Mouse (Mus musculus) kidney, embryonic 14.5 days (tissue): ENCODE measurements at regions not wholly inside any gene's neighbourhood (a gene's known extent, or its start where the extent isn't known, plus 50 kb on each side); places are given as distances from the start of the nearest gene placed in this dataset.
"Not testable (repeated sequence)": the region's sequence is repeated elsewhere in the genome, so short reads cannot be mapped to it uniquely, and the experiment has no call there.

Experiments
- ATAC-seq: fragments of 200-750 bp; cut with Nextera tagmentation; 2 replicates; pipeline ENCODE4 v1.8.0; 2017; ENCODE audit warnings: moderate number of reproducible peaks, mild to moderate bottlenecking, moderate TSS enrichment, moderate library complexity; ENCODE audit not compliant: low FRiP score, low TSS enrichment
- H3K27ac ChIP-seq: fragments of 300-500 bp; sonication (generic); 2 replicates; pipeline ENCODE4 v1.5.1; 2014; ENCODE audit warnings: low read depth, mild to moderate bottlenecking, low read length, moderate library complexity, mixed read lengths
- H3K27me3 ChIP-seq: fragments of 300-500 bp; sonication (generic); 2 replicates; pipeline ENCODE4 v1.6.1; 2014; ENCODE audit warnings: mild to moderate bottlenecking, low read length; ENCODE audit not compliant: control insufficient read depth, insufficient read depth
- H3K36me3 ChIP-seq: fragments of 300-500 bp; sonication (generic); 2 replicates; pipeline ENCODE4 v1.6.1; 2014; ENCODE audit warnings: low read length, mixed read lengths; ENCODE audit not compliant: control insufficient read depth, insufficient read depth
- H3K4me1 ChIP-seq: fragments of 300-500 bp; sonication (generic); 2 replicates; pipeline ENCODE4 v1.6.1; 2014; ENCODE audit warnings: low read length, mixed read lengths; ENCODE audit not compliant: control insufficient read depth, insufficient read depth
- H3K4me2 ChIP-seq: fragments of 300-500 bp; sonication (generic); replicated peaks from 2 replicates; pipeline ENCODE4 v1.6.1; 2014; ENCODE audit warnings: low read depth, mild to moderate bottlenecking, low read length
- H3K4me3 ChIP-seq: fragments of 300-500 bp; sonication (generic); 2 replicates; pipeline ENCODE4 v1.5.1; 2014; ENCODE audit warnings: mild to moderate bottlenecking, low read length
- H3K9ac ChIP-seq: fragments of 300-500 bp; sonication (generic); 2 replicates; pipeline ENCODE4 v1.6.1; 2014; ENCODE audit warnings: low read depth, mild to moderate bottlenecking, low read length, moderate library complexity
- H3K9me3 ChIP-seq: fragments of 300-500 bp; sonication (generic); 2 replicates; pipeline ENCODE4 v1.6.1; 2016; ENCODE audit warnings: low read length; ENCODE audit not compliant: control insufficient read depth
- WGBS: fragments of 180-500 bp; shearing (Covaris S2); extraction: QIAGEN DNeasy Blood & Tissue Kit; methylation state at CpG from one replicate; pipeline ENCODE4 v1.1.7; 2014; 5-methylcytosine and 5-hydroxymethylcytosine counted together

DNA sequence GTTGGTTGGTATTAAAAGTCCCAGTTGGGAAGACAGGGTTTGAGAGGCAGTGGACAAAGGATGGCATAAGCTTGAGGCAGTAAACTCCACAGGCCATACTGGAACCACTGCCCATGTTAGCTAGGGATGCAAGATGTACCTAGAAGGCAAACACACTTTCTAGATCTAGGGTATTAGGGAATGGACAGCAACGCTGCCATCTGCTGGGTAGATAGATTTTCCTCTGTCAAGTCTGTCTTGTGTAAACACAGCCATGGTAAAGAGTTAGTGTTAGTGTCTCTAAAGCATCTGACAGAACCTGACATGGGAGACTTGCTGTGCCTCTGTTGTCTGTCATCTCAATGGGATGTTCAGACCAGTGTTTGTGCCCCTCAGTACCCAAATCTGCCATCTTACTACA, 573.5 kb upstream of the Adamts5 start:
- H3K9ac ChIP-seq: no peak overlapping the region
- no peaks in the 10 kb centered on the region for H3K9me3 ChIP-seq
- H3K27me3 ChIP-seq: no peaks in the 10 kb centered on the region
- H3K4me3 ChIP-seq: no peak overlapping the region
- no peak overlapping the region for H3K4me2 ChIP-seq
- no peaks in the 10 kb centered on the region for H3K4me1 ChIP-seq
- no peak overlapping the region for H3K27ac ChIP-seq
- ATAC-seq: no peak
- H3K36me3 ChIP-seq: no peaks in the 10 kb centered on the region
- 52% methylated on average over 1 of the region's 1 CpGs for WGBS

GRCm38 (mm10) chr16:86473059-86473740, 571.6 kb upstream of the Adamts5 start:
- Histone ChIP-seq H3K4me1 (no peaks in the 10 kb centered on the region), H3K4me2 (no peak overlapping the region), H3K9me3 (no peaks in the 10 kb centered on the region), H3K9ac (no peak overlapping the region), H3K27me3 (no peaks in the 10 kb centered on the region), H3K36me3 (no peaks in the 10 kb centered on the region), H3K4me3 (no peak overlapping the region), H3K27ac (no peak overlapping the region)
- WGBS: 59% methylated on average over 4 of the region's 4 CpGs
- no peak for ATAC-seq

DNA sequence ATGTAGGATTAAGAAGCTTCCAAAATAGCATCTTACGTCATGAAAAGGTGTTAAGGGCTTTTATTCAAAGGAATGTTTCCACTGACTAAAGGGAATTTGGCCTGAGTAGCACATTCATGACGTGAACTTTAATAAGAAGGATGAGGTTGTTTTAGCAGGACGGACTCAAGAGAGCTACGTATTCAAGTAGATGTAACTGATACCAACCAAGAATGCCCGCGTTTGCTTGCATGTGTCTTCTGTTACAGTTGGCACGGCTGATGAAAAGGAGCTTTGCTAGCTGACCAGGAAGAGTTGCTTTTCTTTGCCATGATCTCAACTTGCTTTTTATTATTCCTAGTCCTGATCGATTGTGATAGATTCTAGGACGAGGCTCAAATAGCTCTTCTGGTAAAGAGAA, 559.4 kb upstream of the Adamts5 start:
- no peak overlapping the region for H3K9ac ChIP-seq
- H3K4me2 ChIP-seq: no peak overlapping the region
- ATAC-seq: no peak
- no peak overlapping the region for H3K27ac ChIP-seq
- H3K9me3 ChIP-seq: no peaks in the 10 kb centered on the region
- no peaks in the 10 kb centered on the region for H3K36me3 ChIP-seq
- peaks cover 3% of the 10 kb centered on the region; the same call in 1 of the 2 replicates for H3K4me1 ChIP-seq
- H3K27me3 ChIP-seq: no peaks in the 10 kb centered on the region
- 61% methylated on average over 9 of the region's 9 CpGs for WGBS
- H3K4me3 ChIP-seq: no peak overlapping the region

- H3K4me3 ChIP-seq: no peak overlapping the region
- 64% methylated on average over 3 of the region's 3 CpGs for WGBS
- no peak overlapping the region for H3K27ac ChIP-seq
- H3K9ac ChIP-seq: no peak overlapping the region
- no peak overlapping the region for H3K4me2 ChIP-seq
- H3K9me3 ChIP-seq: no peaks in the 10 kb centered on the region
- ATAC-seq: peak; percentile 75; the same call in 1 of the 2 replicates
- peaks cover 3% of the 10 kb centered on the region; the same call in 1 of the 2 replicates for H3K4me1 ChIP-seq
- no peaks in the 10 kb centered on the region for H3K27me3 ChIP-seq
- no peaks in the 10 kb centered on the region for H3K36me3 ChIP-seq
Observed at GRCm38 (mm10) chr16:86456649-86457048, 555.0 kb upstream of the Adamts5 start.

GRCm38 (mm10) chr16:86454810-86455209, 553.2 kb upstream of the Adamts5 start:
- H3K4me1 ChIP-seq: peaks cover 3% of the 10 kb centered on the region; the same call in 1 of the 2 replicates
- no peaks in the 10 kb centered on the region for H3K36me3 ChIP-seq
- no peak overlapping the region for H3K27ac ChIP-seq
- H3K9me3 ChIP-seq: no peaks in the 10 kb centered on the region
- 70% methylated on average over 3 of the region's 3 CpGs for WGBS
- no peak overlapping the region for H3K4me3 ChIP-seq
- ATAC-seq: no peak
- no peaks in the 10 kb centered on the region for H3K27me3 ChIP-seq
- H3K9ac ChIP-seq: no peak overlapping the region
- no peak overlapping the region for H3K4me2 ChIP-seq

GRCm38 (mm10) chr16:86454031-86454430, 552.4 kb upstream of the Adamts5 start:
- Histone ChIP-seq H3K9me3 (no peaks in the 10 kb centered on the region), H3K27ac (no peak overlapping the region), H3K4me1 (peaks cover 3% of the 10 kb centered on the region; the same call in 1 of the 2 replicates), H3K9ac (no peak overlapping the region), H3K36me3 (no peaks in the 10 kb centered on the region), H3K4me2 (no peak overlapping the region), H3K4me3 (no peak overlapping the region), H3K27me3 (no peaks in the 10 kb centered on the region)
- no peak for ATAC-seq

DNA sequence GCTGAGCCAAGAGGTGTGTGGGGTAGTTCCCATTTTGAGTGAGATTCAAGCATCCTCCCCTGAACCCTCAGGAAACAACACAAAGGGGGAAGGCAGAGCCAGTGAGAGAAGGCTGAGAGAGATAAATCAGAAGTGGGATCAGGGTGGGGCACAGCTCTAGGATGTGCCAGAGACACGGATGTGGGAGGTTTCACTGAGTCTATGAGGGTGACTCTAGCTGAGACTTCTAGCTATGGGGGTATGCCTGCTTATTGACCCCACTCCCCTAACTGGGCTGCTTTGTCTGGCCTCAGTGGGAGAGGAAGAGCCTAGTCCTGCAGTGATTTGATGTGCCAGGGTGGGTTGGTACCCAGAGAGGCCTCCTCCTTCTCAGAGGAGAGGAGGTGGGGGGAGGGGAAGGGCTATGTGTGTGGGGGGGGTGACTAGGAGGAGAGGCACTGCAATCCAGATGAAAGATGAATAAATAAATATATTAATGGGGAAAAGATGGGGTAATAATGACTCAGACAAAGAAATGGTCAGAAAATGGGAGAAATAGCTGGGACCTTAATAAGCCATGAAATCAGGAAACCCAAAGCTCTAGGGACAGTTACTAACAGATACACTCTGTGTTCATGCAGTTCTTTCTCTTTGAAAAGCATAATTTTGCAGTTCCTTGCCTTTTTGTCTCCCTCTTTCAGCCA, 547.0 kb upstream of the Adamts5 start:
- no peaks in the 10 kb centered on the region for H3K27me3 ChIP-seq
- H3K4me3 ChIP-seq: no peak overlapping the region
- H3K27ac ChIP-seq: no peak overlapping the region
- no peak overlapping the region for H3K4me2 ChIP-seq
- ATAC-seq: no peak
- 30% methylated on average over 1 of the region's 1 CpGs for WGBS
- no peaks in the 10 kb centered on the region for H3K9me3 ChIP-seq
- no peak overlapping the region for H3K9ac ChIP-seq
- H3K4me1 ChIP-seq: no peaks in the 10 kb centered on the region
- no peaks in the 10 kb centered on the region for H3K36me3 ChIP-seq

GRCm38 (mm10) chr16:86419458-86419857, 517.8 kb upstream of the Adamts5 start:
- not testable (repeated sequence) for H3K36me3 ChIP-seq, H3K9me3 ChIP-seq, H3K27ac ChIP-seq, H3K4me2 ChIP-seq, H3K4me3 ChIP-seq, H3K27me3 ChIP-seq, H3K4me1 ChIP-seq, H3K9ac ChIP-seq
- 8% methylated on average over 5 of the region's 5 CpGs for WGBS
- peak; percentile 75; the same call in 1 of the 2 replicates for ATAC-seq

DNA sequence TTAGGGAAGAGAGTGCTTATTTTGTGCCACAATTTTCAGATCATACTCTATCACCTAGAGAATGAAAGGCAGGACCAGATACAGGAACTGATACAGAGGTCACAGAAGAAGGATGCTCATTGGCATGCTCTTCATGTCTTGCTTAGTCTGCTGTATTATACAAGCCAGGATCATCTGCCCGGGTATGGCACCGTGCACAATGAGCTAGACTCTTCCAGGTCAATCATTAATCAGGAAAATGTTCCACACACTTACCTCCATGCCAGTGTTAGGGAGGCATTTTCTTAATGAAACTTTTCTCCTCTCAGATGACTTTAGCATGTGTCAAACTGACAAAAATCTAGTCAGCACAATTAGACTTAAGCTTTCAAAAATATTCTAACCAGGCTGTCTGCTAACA, 502.7 kb upstream of the Adamts5 start:
- Histone ChIP-seq H3K9ac (no peak overlapping the region), H3K9me3 (no peaks in the 10 kb centered on the region), H3K4me3 (no peak overlapping the region), H3K27me3 (no peaks in the 10 kb centered on the region), H3K27ac (no peak overlapping the region), H3K36me3 (no peaks in the 10 kb centered on the region), H3K4me2 (no peak overlapping the region), H3K4me1 (no peaks in the 10 kb centered on the region)
- WGBS: 57% methylated on average over 2 of the region's 2 CpGs
- no peak; the same call in 1 of the 2 replicates for ATAC-seq
